Mouse (Mus musculus): ENCODE data around the gene Cbx5. TPM values are rescaled to one million over a fixed set of nuclear protein-coding genes. Genes with fewer than 3 reads are reported as not detected.
A peak's percentile ranks its signal among the peaks of the same experiment; 100 is the strongest.

The Cbx5 gene
- polyA plus RNA-seq, 1 experiment from 2014 or later, result 91.8 TPM

DNA sequence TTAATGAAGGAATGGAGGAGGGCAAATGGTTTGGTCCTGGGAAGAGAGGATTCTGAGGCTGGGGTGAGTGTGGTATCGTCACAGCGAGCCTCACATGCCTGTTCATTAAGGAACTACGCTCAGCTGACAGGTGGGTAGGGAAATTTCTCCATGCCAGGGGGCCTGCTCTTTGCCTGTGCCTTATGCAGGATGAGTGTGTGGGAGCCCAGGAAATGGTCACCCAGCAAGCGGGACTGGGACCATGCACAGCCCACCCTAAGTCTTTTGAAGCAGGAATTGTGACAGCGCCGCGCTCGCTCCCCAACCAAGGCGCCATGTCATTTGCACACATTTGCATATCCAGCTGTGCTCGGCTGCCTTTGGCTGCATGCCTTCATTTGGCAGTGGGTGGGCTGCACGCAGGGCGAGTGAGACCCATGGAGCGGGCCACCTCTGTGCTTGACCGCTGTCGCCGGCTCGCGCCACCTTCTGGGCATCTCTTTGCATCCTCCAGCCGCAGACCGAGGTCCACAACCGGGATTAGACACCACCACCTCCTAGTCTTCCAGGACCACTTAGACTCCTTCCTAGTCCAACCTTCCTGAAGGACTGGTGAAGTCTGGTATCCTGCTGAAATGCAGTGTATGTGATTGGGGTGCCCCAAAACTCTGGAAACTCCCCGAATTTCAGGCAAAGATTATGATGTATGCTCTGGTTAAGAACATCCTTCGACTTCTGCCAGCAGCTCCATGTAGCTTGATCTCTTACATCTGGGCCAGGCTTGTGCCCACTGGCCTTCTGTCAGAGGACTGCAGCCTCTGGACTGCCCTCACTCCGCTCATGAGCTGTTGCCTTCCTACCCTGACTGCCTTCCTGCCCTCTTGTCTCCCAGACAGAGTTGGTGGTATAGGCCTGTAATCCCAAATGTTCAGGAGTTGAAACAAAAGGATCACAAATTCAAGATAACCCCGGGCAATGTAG, 55.7 kb downstream of the Cbx5 start:
- no peak for ATAC-seq (ENCODE audit: insufficient read depth, low FRiP score)
- H3K36me3 ChIP-seq (ENCODE audit: control insufficient read depth, insufficient read depth, low read length), result no peaks in the 10 kb centered on the region
- no peak overlapping the region for H3K27ac ChIP-seq (ENCODE audit: low read length)
- peaks cover 5% of the 10 kb centered on the region; the same call in 1 of the 2 replicates for H3K4me1 ChIP-seq (ENCODE audit: control insufficient read depth, insufficient read depth, low read length)
- H3K4me3 ChIP-seq (replicated peaks; ENCODE audit: low read length), result peak overlapping the region; percentile 40
- H3K9ac ChIP-seq (ENCODE audit: low read length), result no peak overlapping the region
- 12% methylated on average over 25 of the region's 25 CpGs for WGBS
- peaks cover 18% of the 10 kb centered on the region; the same call in 1 of the 2 replicates for H3K27me3 ChIP-seq (ENCODE audit: control insufficient read depth, insufficient read depth, low read length)
- H3K9me3 ChIP-seq (replicated peaks; ENCODE audit: control insufficient read depth, low read length), result no peaks in the 10 kb centered on the region
- H3K4me2 ChIP-seq (ENCODE audit: low read depth, low read length), result peak overlapping the region; percentile 86

DNA sequence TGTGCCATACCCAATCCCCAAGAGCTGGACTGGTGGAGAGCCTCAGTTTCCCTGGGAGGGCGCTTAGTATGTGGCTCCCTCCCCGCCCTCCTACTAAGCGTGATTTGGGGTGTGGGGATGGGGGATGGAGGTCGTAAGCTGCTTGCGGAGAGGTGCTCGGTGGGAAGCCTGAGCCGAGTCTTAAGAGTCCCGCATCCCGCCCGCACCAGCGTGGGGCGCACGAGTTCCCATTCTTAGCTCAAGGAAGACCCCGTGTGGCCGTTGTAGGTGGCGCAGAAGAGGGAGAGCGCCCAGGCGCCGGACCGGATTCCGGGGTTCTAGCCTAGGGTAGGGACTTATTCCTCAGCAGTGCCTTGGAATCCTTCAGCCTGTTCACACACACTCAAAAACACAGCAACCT, 56.5 kb downstream of the Cbx5 start:
- peak; percentile 27; the same call in 1 of the 2 replicates for ATAC-seq (ENCODE audit: insufficient read depth, low FRiP score)
- peaks cover 5% of the 10 kb centered on the region; the same call in 1 of the 2 replicates for H3K4me1 ChIP-seq (ENCODE audit: control insufficient read depth, insufficient read depth, low read length)
- H3K4me3 ChIP-seq (replicated peaks; ENCODE audit: low read length), result peak overlapping the region; percentile 40
- no peaks in the 10 kb centered on the region for H3K36me3 ChIP-seq (ENCODE audit: control insufficient read depth, insufficient read depth, low read length)
- no peak overlapping the region for H3K27ac ChIP-seq (ENCODE audit: low read length)
- H3K9me3 ChIP-seq (replicated peaks; ENCODE audit: control insufficient read depth, low read length), result no peaks in the 10 kb centered on the region
- peak overlapping the region; percentile 86 for H3K4me2 ChIP-seq (ENCODE audit: low read depth, low read length)
- 1% methylated on average over 21 of the region's 21 CpGs for WGBS
- H3K9ac ChIP-seq (ENCODE audit: low read length), result peak overlapping the region; percentile 60; the same call in 1 of the 2 replicates
- H3K27me3 ChIP-seq (ENCODE audit: control insufficient read depth, insufficient read depth, low read length), result peaks cover 18% of the 10 kb centered on the region; the same call in 1 of the 2 replicates

DNA sequence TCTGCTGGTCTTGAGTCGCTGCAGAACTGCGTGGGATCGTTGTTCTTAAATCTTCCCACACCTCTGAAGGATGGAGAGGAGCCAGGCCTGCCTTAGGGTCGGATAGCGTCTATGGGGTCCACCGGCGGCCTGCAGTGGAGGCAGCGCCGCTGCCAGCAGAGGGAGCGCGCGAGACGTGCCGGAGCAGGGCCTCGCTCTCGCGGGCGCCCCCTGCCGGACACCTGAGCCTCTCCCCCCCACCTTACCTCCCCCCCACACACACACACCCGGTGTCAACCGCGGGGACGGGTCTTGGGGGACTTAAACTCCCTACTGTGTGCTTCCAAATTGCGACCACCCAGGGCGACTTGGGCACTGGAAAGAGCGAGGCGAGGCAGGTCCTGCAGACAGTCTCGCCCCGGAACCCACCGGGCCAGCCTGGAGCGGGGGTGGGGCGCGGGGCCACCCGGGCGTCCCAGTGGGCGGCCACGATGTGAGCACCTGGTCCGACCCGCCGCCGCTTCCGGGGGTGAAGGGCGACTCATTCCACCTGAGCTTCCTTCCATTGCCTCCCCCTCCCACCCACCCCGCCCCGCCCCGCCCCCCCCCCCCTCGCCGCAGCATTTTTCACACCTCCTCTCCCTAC, 57.3 kb downstream of the Cbx5 start:
- peak overlapping the region; percentile 40 for H3K4me3 ChIP-seq (replicated peaks; ENCODE audit: low read length)
- H3K36me3 ChIP-seq (ENCODE audit: control insufficient read depth, insufficient read depth, low read length), result no peaks in the 10 kb centered on the region
- H3K27ac ChIP-seq (ENCODE audit: low read length), result no peak overlapping the region
- H3K9ac ChIP-seq (ENCODE audit: low read length), result peak overlapping the region; percentile 58
- peaks cover 12% of the 10 kb centered on the region for H3K4me1 ChIP-seq (ENCODE audit: control insufficient read depth, insufficient read depth, low read length)
- H3K27me3 ChIP-seq (ENCODE audit: control insufficient read depth, insufficient read depth, low read length), result peaks cover 18% of the 10 kb centered on the region; the same call in 1 of the 2 replicates
- H3K9me3 ChIP-seq (replicated peaks; ENCODE audit: control insufficient read depth, low read length), result no peaks in the 10 kb centered on the region
- ATAC-seq (ENCODE audit: insufficient read depth, low FRiP score), result peak; percentile 58; the same call in 1 of the 2 replicates
- H3K4me2 ChIP-seq (ENCODE audit: low read depth, low read length), result peak overlapping the region; percentile 86
- 2% methylated on average over 40 of the region's 48 CpGs for WGBS

DNA sequence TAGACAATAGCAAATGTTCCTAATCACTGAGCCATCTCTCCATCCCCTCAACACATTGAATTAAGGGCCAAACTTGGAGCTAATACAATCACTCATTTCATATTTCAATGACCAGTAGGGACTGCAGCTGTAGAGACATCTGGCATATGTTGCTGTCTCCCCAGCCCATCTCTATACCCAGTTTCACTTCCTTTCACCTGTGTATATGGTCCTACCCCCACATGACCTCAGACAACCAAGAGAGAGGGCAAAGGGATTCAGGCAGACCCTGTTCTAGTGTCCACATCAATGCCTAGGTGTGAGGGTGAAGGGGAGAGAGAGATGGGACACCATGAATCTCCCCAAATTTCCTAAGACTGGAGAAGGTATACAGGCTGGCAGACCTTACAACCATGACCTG, 59.2 kb downstream of the Cbx5 start:
- H3K27me3 ChIP-seq (ENCODE audit: control insufficient read depth, insufficient read depth, low read length), result peaks cover 32% of the 10 kb centered on the region
- ATAC-seq (ENCODE audit: insufficient read depth, low FRiP score), result no peak
- H3K4me1 ChIP-seq (ENCODE audit: control insufficient read depth, insufficient read depth, low read length), result peaks cover 17% of the 10 kb centered on the region

DNA sequence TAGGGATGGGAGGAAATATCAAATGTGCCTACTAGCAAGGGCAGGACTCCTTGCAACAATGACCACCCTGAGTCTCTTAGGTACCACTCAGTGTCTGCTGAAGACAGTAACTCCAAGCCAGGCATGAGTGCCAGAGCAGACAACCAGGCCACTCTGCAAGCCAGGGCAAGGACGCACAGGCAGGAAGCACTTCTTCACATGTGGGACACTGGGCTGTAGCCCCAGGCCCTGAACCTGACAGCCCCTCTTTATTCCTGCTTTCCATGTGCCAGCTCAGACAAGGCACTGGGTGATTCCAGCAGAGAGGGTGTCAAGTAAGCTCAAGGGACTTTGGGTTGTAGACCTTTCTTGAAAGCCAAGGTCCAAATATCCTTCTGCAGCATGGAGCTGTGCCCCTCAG, 60.8 kb downstream of the Cbx5 start:
- Histone ChIP-seq H3K4me3 (replicated peaks; ENCODE audit: low read length) (no peak overlapping the region), H3K36me3 (ENCODE audit: control insufficient read depth, insufficient read depth, low read length) (no peaks in the 10 kb centered on the region), H3K4me2 (ENCODE audit: low read depth, low read length) (no peak overlapping the region), H3K27ac (ENCODE audit: low read length) (no peak overlapping the region), H3K9ac (ENCODE audit: low read length) (no peak overlapping the region), H3K9me3 (replicated peaks; ENCODE audit: control insufficient read depth, low read length) (no peaks in the 10 kb centered on the region), H3K27me3 (ENCODE audit: control insufficient read depth, insufficient read depth, low read length) (peaks cover 43% of the 10 kb centered on the region), H3K4me1 (ENCODE audit: control insufficient read depth, insufficient read depth, low read length) (peaks cover 17% of the 10 kb centered on the region)
- 84% methylated on average over 1 of the region's 1 CpGs for WGBS
- ATAC-seq (ENCODE audit: insufficient read depth, low FRiP score), result no peak

More for the DNA sequence above, 59.2 kb downstream of the Cbx5 start:
- H3K4me3 ChIP-seq (replicated peaks; ENCODE audit: low read length), result no peak overlapping the region
- no peaks in the 10 kb centered on the region for H3K36me3 ChIP-seq (ENCODE audit: control insufficient read depth, insufficient read depth, low read length)
- no peak overlapping the region for H3K4me2 ChIP-seq (ENCODE audit: low read depth, low read length)
- no peak overlapping the region for H3K27ac ChIP-seq (ENCODE audit: low read length)
- no peaks in the 10 kb centered on the region for H3K9me3 ChIP-seq (replicated peaks; ENCODE audit: control insufficient read depth, low read length)
- no peak overlapping the region for H3K9ac ChIP-seq (ENCODE audit: low read length)

GRCm38 (mm10) chr15:103178137-103178536, 61.5 kb downstream of the Cbx5 start:
- Histone ChIP-seq H3K4me1 (ENCODE audit: control insufficient read depth, insufficient read depth, low read length) (peaks cover 15% of the 10 kb centered on the region), H3K27ac (ENCODE audit: low read length) (no peak overlapping the region), H3K36me3 (ENCODE audit: control insufficient read depth, insufficient read depth, low read length) (no peaks in the 10 kb centered on the region), H3K4me2 (ENCODE audit: low read depth, low read length) (no peak overlapping the region), H3K4me3 (replicated peaks; ENCODE audit: low read length) (no peak overlapping the region), H3K9me3 (replicated peaks; ENCODE audit: control insufficient read depth, low read length) (no peaks in the 10 kb centered on the region), H3K9ac (ENCODE audit: low read length) (no peak overlapping the region), H3K27me3 (ENCODE audit: control insufficient read depth, insufficient read depth, low read length) (peaks cover 43% of the 10 kb centered on the region)
- ATAC-seq (ENCODE audit: insufficient read depth, low FRiP score), result no peak
- 16% methylated on average over 12 of the region's 12 CpGs for WGBS

DNA sequence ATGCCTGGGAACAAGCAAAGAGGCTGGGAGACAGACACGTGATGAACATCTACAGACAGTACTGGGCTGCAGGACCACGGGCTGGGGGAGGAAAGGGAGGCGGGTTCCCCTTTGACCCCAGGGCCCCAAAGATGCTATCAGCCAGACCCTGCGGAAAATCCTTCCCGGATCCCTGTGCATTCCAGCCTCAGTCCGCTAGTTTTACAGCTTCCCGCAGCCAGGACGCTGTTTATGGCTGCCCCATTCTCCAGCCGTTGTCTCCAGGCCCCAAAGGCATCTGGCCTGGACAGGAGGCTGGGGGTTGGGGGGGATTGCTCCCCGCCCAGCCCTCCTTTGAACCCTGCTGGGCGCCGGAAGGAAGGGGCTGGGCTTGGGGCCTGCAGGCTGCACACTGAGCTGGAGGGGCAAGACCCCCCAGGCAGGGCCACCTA, 62.0 kb downstream of the Cbx5 start:
- Histone ChIP-seq H3K36me3 (ENCODE audit: control insufficient read depth, insufficient read depth, low read length) (no peaks in the 10 kb centered on the region), H3K4me3 (replicated peaks; ENCODE audit: low read length) (no peak overlapping the region), H3K27me3 (ENCODE audit: control insufficient read depth, insufficient read depth, low read length) (peaks cover 47% of the 10 kb centered on the region), H3K9ac (ENCODE audit: low read length) (peak overlapping the region; percentile 40; the same call in 1 of the 2 replicates), H3K4me1 (ENCODE audit: control insufficient read depth, insufficient read depth, low read length) (peaks cover 12% of the 10 kb centered on the region), H3K9me3 (replicated peaks; ENCODE audit: control insufficient read depth, low read length) (no peaks in the 10 kb centered on the region), H3K4me2 (ENCODE audit: low read depth, low read length) (0 out of 2 replicates have a peak overlapping the region, but pooled peaks have one; percentile 25), H3K27ac (ENCODE audit: low read length) (no peak overlapping the region)
- 0 out of 2 replicates have a peak, but pooled peaks have one; percentile 21 for ATAC-seq (ENCODE audit: insufficient read depth, low FRiP score)
- 8% methylated on average over 12 of the region's 12 CpGs for WGBS

DNA sequence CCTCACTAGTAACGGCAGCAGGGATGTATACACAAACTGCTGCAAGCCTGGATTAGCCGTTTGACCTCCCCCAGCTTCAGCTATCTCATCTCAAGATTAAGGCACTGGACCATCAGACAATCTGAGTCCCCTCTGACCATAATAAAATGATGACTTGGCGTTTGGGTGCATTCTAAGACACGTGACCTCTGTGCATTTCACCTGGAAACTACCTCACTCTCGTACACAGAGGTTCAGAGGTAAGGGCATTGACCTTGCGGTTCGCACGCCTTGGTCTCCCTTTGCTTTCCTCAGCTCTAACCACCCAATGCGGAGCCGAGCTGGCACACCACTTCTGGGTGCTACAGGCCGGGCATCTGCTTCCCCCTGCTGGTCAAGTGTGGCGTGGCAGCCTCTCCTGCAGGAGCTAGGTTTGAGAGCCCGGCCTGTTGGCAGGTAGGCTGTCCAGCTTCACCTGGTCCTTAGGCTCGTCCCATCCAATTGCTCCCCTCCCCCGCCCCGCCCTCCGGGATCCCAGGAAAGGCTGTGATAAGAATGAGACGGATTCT, 62.7 kb downstream of the Cbx5 start:
- peaks cover 50% of the 10 kb centered on the region for H3K27me3 ChIP-seq (ENCODE audit: control insufficient read depth, insufficient read depth, low read length)
- no peaks in the 10 kb centered on the region for H3K9me3 ChIP-seq (replicated peaks; ENCODE audit: control insufficient read depth, low read length)

More for the DNA sequence above, 62.7 kb downstream of the Cbx5 start:
- Histone ChIP-seq H3K4me1 (ENCODE audit: control insufficient read depth, insufficient read depth, low read length) (peaks cover 12% of the 10 kb centered on the region), H3K4me3 (replicated peaks; ENCODE audit: low read length) (no peak overlapping the region), H3K36me3 (ENCODE audit: control insufficient read depth, insufficient read depth, low read length) (no peaks in the 10 kb centered on the region), H3K9ac (ENCODE audit: low read length) (0 out of 2 replicates have a peak overlapping the region, but pooled peaks have one; percentile 40), H3K27ac (ENCODE audit: low read length) (no peak overlapping the region), H3K4me2 (ENCODE audit: low read depth, low read length) (peak overlapping the region; percentile 25)
- ATAC-seq (ENCODE audit: insufficient read depth, low FRiP score), result peak; percentile 72; the same call in 1 of the 2 replicates
- under 1% methylated on average over 18 of the region's 18 CpGs for WGBS
